Mouse (Mus musculus) forebrain, embryonic 16.5 days (tissue): ENCODE measurements around the gene Cd47. TPM values are rescaled to one million over a fixed set of nuclear protein-coding genes. Genes with fewer than 3 reads are reported as not detected.

ENCODE experiments used
- ATAC-seq: fragments of 200-750 bp; cut with Nextera tagmentation; 2 replicates; pipeline ENCODE4 v1.8.0; 2017; ENCODE audit warnings: mild to moderate bottlenecking, moderate library complexity
- H3K27ac ChIP-seq: fragments of 300-500 bp; sonication (generic); 2 replicates; pipeline ENCODE4 v1.5.1; 2014; ENCODE audit warnings: low read length, control low read depth
- H3K27me3 ChIP-seq: fragments of 300-500 bp; sonication (generic); replicated peaks from 2 replicates; pipeline ENCODE4 v1.6.1; 2014; ENCODE audit warnings: low read length; ENCODE audit not compliant: control insufficient read depth, insufficient read depth
- H3K36me3 ChIP-seq: fragments of 300-500 bp; sonication (generic); 2 replicates; pipeline ENCODE4 v1.6.1; 2014; ENCODE audit not compliant: control insufficient read depth, insufficient read depth
- H3K4me1 ChIP-seq: fragments of 300-500 bp; sonication (generic); replicated peaks from 2 replicates; pipeline ENCODE4 v1.6.1; 2014; ENCODE audit warnings: low read length; ENCODE audit not compliant: control insufficient read depth, insufficient read depth
- H3K4me2 ChIP-seq: fragments of 300-500 bp; sonication (generic); 2 replicates; pipeline ENCODE4 v1.6.1; 2014; ENCODE audit warnings: mild to moderate bottlenecking, low read length, control low read depth
- H3K4me3 ChIP-seq: fragments of 300-500 bp; sonication (generic); replicated peaks from 2 replicates; pipeline ENCODE4 v1.5.1; 2014; ENCODE audit warnings: mild to moderate bottlenecking, low read length, control low read depth
- H3K9ac ChIP-seq: fragments of 300-500 bp; sonication (generic); replicated peaks from 2 replicates; pipeline ENCODE4 v1.6.1; 2014; ENCODE audit warnings: low read depth, low read length, control low read depth
- H3K9me3 ChIP-seq: fragments of 300-500 bp; sonication (generic); 2 replicates; pipeline ENCODE4 v1.6.1; 2016; ENCODE audit warnings: low read length; ENCODE audit not compliant: control insufficient read depth
- WGBS: fragments of 180-500 bp; shearing (Covaris S2); extraction: QIAGEN DNeasy Blood & Tissue Kit; methylation state at CpG from one replicate; pipeline ENCODE4 v1.1.7; 2014; 5-methylcytosine and 5-hydroxymethylcytosine counted together
- polyA plus RNA-seq: library from polyadenylated mRNA; unstranded; fragments of >200 nt; fragmentation: Nextera tagmentation; extraction: Ambion mirVana; gene quantifications from 2 replicates; pipeline ENCODE4 v1.2.1, GENCODE M21; 2015

Gene Cd47
- polyA plus RNA-seq, 1 experiment from 2014 or later: 131 TPM

- Histone ChIP-seq H3K36me3 (peaks cover 2% of the 10 kb centered on the region; the same call in 1 of the 2 replicates), H3K9me3 (no peaks in the 10 kb centered on the region), H3K4me1 (no peaks in the 10 kb centered on the region), H3K4me2 (no peak overlapping the region), H3K4me3 (no peak overlapping the region), H3K27me3 (no peaks in the 10 kb centered on the region), H3K9ac (no peak overlapping the region), H3K27ac (no peak overlapping the region)
- 97% methylated on average over 3 of the region's 3 CpGs for WGBS
- no peak for ATAC-seq
These were observed 91.9 kb downstream of the Cd47 start for GRCm38 (mm10) chr16:49892252-49892651.

DNA sequence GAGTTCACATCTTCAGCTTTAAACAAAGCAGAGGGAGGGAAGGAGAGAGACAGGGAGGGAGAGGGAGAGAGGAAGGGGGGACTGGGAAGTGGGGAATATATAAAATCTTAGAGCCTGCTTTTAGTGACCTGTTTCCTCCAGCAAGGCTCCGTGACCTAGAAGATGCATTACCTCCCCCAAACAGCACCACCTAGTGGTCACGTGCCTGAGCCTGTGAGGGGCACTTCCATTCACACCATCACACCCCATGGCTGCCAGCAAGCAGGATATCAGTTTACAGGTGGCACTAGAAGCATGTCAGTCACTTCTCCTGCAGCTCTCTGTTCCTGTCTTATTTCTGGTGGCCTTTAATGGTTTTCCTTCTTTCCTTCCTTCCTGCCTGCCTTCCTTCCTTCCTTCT is 92.6 kb downstream of the Cd47 start:
- no peaks in the 10 kb centered on the region for H3K27me3 ChIP-seq
- H3K4me1 ChIP-seq: no peaks in the 10 kb centered on the region
- no peak overlapping the region for H3K27ac ChIP-seq
- H3K9me3 ChIP-seq: no peaks in the 10 kb centered on the region
- no peak for ATAC-seq
- H3K4me3 ChIP-seq: no peak overlapping the region
- H3K4me2 ChIP-seq: no peak overlapping the region
- no peak overlapping the region for H3K9ac ChIP-seq
- peaks cover 2% of the 10 kb centered on the region; the same call in 1 of the 2 replicates for H3K36me3 ChIP-seq
- WGBS: 70% methylated on average over 2 of the region's 2 CpGs

GRCm38 (mm10) chr16:49894624-49895023 is 94.3 kb downstream of the Cd47 start:
- Histone ChIP-seq H3K36me3 (peaks cover 2% of the 10 kb centered on the region; the same call in 1 of the 2 replicates), H3K27ac (no peak overlapping the region), H3K9me3 (no peaks in the 10 kb centered on the region), H3K4me3 (no peak overlapping the region), H3K9ac (no peak overlapping the region), H3K4me1 (no peaks in the 10 kb centered on the region), H3K4me2 (no peak overlapping the region), H3K27me3 (no peaks in the 10 kb centered on the region)
- no peak for ATAC-seq
- 56% methylated on average over 4 of the region's 4 CpGs for WGBS

DNA sequence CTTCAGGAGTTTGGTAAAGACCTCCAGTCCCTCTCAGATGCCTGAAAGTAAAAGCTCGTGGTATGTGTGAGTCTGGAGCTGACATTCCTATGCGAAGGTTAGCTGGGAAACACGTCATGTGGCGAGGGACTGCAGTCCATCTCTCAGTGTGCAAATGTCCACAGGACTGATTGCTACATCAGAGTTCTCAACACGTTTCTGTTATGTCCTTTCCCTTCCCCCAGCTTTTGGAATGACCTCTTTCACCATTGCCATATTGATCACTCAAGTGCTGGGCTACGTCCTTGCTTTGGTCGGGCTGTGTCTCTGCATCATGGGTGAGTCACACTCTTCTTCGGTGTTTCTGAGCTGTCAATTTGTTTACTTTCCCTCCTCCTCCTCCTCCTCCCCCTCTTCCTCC is 95.8 kb downstream of the Cd47 start:
- Histone ChIP-seq H3K9ac (no peak overlapping the region), H3K4me2 (no peak overlapping the region), H3K4me3 (no peak overlapping the region), H3K36me3 (peaks cover 2% of the 10 kb centered on the region; the same call in 1 of the 2 replicates), H3K4me1 (no peaks in the 10 kb centered on the region), H3K9me3 (no peaks in the 10 kb centered on the region), H3K27me3 (no peaks in the 10 kb centered on the region), H3K27ac (no peak overlapping the region)
- 90% methylated on average over 8 of the region's 8 CpGs for WGBS
- ATAC-seq: no peak

DNA sequence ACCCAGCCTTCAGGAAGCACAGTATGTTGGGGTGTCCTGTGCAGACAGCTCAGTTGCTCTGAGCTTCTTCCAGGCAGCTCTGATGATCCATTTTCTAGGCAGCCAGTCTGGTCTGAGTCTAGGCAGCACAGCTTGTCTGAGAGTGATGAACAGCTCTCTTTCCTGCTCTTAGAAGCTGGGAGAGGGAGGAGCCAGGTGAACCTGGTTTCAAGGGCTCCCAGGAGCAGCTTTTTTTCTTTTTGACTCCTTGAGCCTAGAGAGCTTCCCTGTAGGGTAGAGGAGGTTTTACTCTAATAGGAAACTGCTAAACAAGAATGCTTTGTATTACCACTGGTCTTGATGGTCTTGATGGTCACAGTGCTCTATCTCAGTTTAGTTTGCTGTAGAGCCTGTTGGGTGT is 101.1 kb downstream of the Cd47 start:
- peaks cover 7% of the 10 kb centered on the region for H3K36me3 ChIP-seq
- no peak for ATAC-seq
- H3K9ac ChIP-seq: no peak overlapping the region
- no peak overlapping the region for H3K4me3 ChIP-seq
- no peak overlapping the region for H3K27ac ChIP-seq
- H3K4me2 ChIP-seq: no peak overlapping the region
- H3K9me3 ChIP-seq: no peaks in the 10 kb centered on the region
- H3K27me3 ChIP-seq: no peaks in the 10 kb centered on the region
- H3K4me1 ChIP-seq: peaks cover 5% of the 10 kb centered on the region

DNA sequence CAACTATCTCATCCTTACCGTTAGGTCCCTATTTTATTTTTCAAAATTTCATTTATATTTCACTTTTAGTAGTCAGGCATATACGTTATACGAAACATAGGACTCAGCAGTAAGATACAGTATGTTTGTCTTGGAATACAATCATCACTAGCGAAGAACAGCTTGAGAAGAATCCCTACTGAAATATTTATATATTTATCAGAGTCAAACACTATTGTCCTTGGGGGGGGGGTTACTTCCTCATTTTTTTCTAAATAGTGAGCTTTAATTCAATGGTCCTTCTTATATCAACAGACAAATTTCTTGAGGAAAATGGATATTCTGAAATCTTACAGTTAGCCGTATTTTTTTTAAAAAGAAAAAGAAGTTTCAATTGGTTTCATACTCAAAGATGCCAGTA is 101.8 kb downstream of the Cd47 start:
- Histone ChIP-seq H3K4me2 (no peak overlapping the region), H3K9ac (no peak overlapping the region), H3K4me3 (no peak overlapping the region), H3K36me3 (peaks cover 5% of the 10 kb centered on the region), H3K27ac (no peak overlapping the region), H3K4me1 (peaks cover 5% of the 10 kb centered on the region), H3K27me3 (no peaks in the 10 kb centered on the region), H3K9me3 (no peaks in the 10 kb centered on the region)
- ATAC-seq: no peak
- 97% methylated on average over 5 of the region's 5 CpGs for WGBS

- no peak for ATAC-seq
- Histone ChIP-seq H3K36me3 (peaks cover 5% of the 10 kb centered on the region), H3K4me3 (no peak overlapping the region), H3K27me3 (no peaks in the 10 kb centered on the region), H3K4me2 (no peak overlapping the region), H3K9me3 (no peaks in the 10 kb centered on the region), H3K27ac (no peak overlapping the region), H3K4me1 (peaks cover 8% of the 10 kb centered on the region), H3K9ac (no peak overlapping the region)
- WGBS: 93% methylated on average over 10 of the region's 10 CpGs
These were observed 104.1 kb downstream of the Cd47 start for GRCm38 (mm10) chr16:49904248-49904930.

DNA sequence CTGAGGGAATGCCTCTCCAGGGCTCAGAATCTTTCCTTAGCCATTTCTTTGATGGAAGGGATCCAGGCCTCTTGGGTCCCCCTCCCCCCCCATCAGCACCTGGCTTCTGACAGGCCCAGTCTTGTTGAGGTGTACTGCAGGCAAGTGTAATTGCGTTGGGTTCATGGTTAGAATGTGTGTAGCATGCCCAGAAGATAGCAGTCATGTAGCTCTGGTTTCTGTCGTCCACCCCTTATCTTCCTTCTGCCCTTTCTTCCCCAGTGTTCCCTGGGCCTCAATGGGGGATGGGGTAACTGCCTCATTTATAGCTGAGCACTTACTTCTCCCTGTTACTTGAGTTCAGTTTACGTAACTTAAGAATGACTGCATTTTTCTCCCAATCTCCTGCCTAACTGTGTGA is 104.7 kb downstream of the Cd47 start:
- H3K27me3 ChIP-seq: no peaks in the 10 kb centered on the region
- 91% methylated on average over 3 of the region's 3 CpGs for WGBS
- ATAC-seq: no peak
- H3K36me3 ChIP-seq: peaks cover 5% of the 10 kb centered on the region
- no peak overlapping the region for H3K9ac ChIP-seq
- H3K9me3 ChIP-seq: no peaks in the 10 kb centered on the region
- H3K4me2 ChIP-seq: no peak overlapping the region
- no peak overlapping the region for H3K4me3 ChIP-seq
- peaks cover 10% of the 10 kb centered on the region for H3K4me1 ChIP-seq
- no peak overlapping the region for H3K27ac ChIP-seq

DNA sequence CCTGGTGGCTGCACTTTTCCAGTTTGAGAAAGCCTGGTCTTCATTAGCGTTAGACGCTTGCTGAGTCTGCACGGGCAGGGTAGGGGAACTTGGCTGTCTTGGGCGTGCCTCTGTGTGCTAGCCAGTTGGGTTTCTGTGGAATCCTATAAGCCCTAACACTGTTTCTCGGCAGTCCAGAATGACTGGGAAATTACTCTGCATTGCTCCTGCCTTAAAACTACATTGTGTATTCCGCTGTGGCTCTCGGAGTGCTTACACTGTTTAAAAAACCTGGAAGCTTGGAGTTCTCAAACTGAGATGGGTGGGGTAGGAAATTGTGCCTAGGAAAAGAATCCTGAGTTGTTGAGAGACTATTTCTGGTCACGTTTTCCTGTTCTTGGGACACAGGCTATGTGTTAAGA is 105.3 kb downstream of the Cd47 start:
- Histone ChIP-seq H3K4me2 (no peak overlapping the region), H3K27me3 (no peaks in the 10 kb centered on the region), H3K4me3 (no peak overlapping the region), H3K36me3 (peaks cover 5% of the 10 kb centered on the region), H3K4me1 (peaks cover 10% of the 10 kb centered on the region), H3K9ac (no peak overlapping the region), H3K27ac (no peak overlapping the region), H3K9me3 (no peaks in the 10 kb centered on the region)
- 72% methylated on average over 8 of the region's 8 CpGs for WGBS
- ATAC-seq: no peak

GRCm38 (mm10) chr16:49906066-49906465 is 105.7 kb downstream of the Cd47 start:
- Histone ChIP-seq H3K27ac (no peak overlapping the region), H3K9ac (no peak overlapping the region), H3K9me3 (no peaks in the 10 kb centered on the region), H3K4me3 (no peak overlapping the region), H3K4me2 (no peak overlapping the region), H3K4me1 (peaks cover 10% of the 10 kb centered on the region), H3K36me3 (peaks cover 5% of the 10 kb centered on the region), H3K27me3 (no peaks in the 10 kb centered on the region)
- 19% methylated on average over 5 of the region's 5 CpGs for WGBS
- ATAC-seq: peak; percentile 58; the same call in 1 of the 2 replicates
